Mouse (Mus musculus) mouse trophoblast stem cell (cell line): ENCODE results near the gene Plagl1.
"Not testable (repeated sequence)": the region's sequence is repeated elsewhere in the genome, so short reads cannot be mapped to it uniquely, and the experiment has no call there.

ENCODE experiments used
- in situ Hi-C, 2 experiments: fragments of 300-500 bp; cut with MseI, MboI; formaldehyde crosslinking; loops; 2 replicates in 1 of 2; 3 replicates in 1 of 2; pipeline ENCODE4 v1.15.1; 2025

The Plagl1 gene

DNA sequence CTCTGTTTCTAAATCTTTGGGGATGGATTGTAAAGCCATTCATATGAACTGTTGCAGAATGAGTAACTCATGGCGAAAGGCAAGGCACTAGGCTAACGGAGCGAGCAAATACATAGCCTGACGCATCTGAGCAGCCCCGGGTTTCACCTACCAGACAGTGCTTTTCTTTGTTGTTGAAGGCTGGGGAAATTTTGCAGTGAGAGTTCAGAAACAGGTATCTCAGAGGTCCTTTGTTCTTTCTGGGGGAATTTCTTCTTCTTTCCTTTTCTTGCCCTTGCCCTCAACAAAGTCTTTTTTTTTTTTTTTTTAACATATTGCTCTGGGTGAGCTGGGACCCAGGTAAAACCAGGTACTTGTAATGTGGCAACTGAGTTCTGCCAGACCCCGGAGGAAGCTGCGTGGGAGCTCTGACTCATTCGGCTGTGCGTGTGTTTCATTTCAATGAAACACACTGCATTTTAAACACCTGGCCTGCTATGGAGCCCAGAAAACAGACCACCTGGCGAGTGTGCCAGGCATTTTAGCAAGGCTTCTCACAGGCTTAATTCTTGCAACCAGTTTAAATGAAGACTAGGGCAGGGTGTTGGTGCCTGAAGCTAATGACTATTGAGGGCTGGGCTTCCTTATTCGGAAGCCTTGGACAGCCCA, at the start of gene Plagl1:
Gene Plagl1, plus strand, starts transcription at position 484 of the 648 bp plus-strand sequence.
- in situ Hi-C loops, result no loop called here

DNA sequence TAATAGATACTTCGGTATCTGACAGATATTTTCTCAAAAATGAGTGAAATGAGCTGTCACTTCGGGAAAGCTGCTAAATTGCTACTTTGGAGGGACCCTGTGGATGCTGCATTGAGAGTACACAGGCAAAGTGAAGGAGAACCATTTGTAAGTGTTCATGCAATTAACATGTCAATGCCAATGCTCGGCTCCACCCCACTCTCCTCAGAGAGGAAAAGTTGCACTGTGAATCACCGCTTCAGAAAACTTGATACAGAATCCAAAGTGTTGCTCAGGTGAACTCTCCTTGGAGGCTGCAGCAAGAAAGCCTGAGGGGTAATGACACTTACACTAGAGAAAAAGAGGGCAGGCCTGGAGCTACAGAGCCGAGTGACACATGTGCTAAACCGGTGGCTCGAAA, 46.3 kb upstream of the Plagl1 start:
- in situ Hi-C loops, result no loop called here

DNA sequence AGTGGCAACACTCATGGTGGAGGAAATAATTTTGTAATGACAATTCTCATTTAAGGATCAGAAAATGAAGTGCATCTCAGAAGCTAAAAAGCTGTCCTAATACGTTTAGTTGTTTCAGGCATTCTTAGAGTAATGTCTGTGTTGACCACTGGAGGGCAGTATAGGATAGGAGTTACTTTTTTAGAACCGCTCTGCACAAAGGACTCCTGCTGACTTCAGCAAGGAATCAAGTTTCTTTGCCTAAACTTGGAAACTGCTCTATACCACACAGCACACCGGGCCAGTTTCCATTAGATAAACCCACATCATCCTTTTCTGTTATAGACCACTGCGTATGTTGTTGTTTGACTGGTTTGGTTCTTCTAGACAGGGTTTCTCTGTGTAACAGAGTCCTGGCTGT, 43.7 kb upstream of the Plagl1 start:
- in situ Hi-C loops, result loop anchor here (5.0 kb wide), 1 partner anchor 411 kb away; no protein-coding TSS in a partner anchor

DNA sequence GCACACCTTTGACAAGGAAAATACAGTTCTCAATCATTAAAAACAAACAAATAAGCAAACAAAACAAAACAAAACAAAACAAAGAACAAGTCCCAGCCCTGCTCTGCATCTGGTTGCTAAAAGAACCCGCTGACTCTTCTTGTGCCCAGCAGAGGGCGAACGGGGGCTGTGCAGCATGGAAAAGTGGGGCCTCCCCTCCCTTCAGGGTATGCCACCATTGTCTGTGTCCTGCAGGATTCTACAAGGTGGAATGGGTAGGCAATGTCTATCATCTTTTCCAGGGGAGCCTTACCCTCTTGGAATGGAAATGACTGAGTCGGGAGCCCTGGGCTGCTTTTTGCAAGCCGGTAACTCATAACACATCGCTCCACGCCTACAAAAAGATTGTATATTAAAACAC, 41.8 kb upstream of the Plagl1 start:
- in situ Hi-C loops, result loop anchor here (5.0 kb wide), 1 partner anchor 409 kb away; no protein-coding TSS in a partner anchor

DNA sequence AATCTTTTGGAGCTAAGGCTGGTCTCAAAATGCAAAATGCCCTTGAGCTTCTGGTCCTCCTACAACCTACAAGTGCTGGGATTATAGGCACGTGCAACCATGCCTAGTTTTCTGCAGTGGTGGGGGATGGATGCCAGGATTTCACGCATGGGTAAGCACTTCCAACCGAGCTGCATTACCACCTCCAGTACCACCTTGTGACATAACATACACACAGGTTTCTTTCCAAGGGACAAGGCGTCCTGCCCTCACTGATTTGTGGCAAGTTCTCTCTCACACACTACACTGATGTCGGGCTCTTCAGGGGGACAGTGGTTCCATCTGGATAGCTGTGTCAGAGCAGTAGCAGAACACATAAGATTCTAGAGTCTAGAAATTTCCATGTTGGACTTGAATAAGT, 41.3 kb upstream of the Plagl1 start:
- in situ Hi-C loops, result loop anchor here (5.0 kb wide), 1 partner anchor 408 kb away; no protein-coding TSS in a partner anchor

DNA sequence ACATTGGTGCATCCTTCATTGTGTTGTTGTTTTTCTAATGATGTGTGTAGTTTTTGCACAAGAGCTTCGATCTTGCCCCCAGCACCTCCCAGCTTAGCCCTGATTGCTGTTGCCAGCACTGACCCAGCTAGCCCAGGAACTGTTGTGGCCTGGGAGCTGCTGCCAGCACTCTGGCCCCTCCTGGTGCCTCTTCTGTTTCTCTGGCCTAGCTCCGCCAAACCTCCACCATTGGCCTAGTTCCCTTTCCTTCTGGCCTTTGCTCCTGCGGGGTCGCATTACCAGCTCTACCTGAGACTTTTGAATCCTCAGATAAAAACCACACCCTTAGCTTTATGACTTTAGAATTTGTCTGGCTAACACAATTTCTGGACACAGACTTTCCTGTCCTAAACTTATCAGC, 38.2 kb upstream of the Plagl1 start:
- in situ Hi-C loops, result no loop called here

DNA sequence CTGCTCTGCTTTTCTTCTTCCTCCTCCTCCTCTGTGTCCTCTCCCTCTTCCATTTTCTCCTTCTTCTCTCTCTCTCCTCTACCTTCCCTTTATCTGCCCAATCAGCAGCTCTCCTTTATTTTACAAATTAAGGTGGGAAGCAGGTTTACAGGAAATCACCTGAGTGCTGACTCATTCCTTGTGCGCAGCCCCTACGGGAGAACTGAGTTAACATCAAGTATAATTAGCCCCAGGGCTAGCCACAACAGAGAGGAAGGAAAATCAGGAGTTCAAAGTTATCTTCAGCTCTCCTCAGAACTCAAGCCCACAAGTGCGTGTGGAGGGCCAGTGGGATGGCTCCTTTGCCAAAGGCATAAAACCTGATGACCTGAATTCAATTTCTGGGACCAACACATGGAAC, 36.3 kb upstream of the Plagl1 start:
- in situ Hi-C loops, result not testable (repeated sequence)

DNA sequence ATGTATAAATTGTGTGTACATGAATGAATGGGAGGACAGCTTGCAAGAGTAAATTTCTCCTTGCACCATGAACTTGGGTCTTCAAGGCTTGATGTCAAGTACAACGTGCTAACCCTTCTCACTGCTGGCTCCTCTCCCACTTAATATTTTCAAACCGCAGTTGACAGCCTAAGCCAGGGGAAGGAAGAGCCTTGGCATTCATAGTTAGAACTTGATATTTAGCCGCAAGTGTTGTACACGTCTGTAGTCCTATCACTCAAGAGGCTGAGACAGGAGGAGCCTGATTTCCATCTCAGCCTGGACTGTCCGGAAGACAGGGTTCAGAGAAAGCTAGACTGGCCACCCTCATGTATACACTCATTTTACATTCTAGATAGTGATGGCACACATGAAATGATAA, 32.6 kb upstream of the Plagl1 start:
- in situ Hi-C loops, result no loop called here

DNA sequence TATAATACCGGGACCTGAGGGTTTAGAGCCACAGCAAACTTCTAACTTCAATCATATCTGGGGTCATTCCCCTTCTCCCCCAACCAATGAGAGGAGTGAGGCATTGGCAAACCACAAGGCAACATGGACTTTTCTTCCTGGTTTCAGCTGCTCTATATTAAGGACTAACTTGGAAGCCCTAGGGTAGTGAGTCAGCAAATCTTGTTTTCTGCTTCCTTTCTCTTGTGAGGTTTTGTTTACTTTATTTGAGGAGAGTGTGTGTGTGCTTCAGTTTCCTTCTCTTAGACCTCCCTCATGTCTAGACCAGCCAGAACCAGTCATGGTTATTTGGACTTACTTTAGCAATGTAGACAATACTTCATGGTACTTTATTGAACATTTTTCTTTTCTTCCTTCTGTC, 32.1 kb upstream of the Plagl1 start:
- in situ Hi-C loops, result no loop called here

DNA sequence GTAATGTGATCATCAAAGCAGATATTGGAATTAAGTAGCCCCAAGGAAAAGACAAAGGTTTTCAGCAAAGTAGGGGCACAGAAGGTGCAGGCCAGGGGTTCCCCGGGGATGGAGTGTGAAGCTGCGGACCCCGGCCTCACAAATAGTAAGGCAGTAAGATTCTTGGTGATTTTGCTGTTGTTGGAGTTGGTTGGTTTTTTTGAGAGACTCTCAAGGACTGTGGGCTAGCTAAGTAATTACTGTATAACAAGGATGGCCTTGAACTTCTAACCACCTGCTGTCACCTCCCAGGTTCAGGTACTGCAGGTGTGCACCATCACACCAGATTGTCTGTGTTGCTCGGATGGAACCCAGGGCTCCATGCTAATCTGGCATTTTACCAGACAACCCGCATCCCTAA, 30.9 kb upstream of the Plagl1 start:
- in situ Hi-C loops, result no loop called here

DNA sequence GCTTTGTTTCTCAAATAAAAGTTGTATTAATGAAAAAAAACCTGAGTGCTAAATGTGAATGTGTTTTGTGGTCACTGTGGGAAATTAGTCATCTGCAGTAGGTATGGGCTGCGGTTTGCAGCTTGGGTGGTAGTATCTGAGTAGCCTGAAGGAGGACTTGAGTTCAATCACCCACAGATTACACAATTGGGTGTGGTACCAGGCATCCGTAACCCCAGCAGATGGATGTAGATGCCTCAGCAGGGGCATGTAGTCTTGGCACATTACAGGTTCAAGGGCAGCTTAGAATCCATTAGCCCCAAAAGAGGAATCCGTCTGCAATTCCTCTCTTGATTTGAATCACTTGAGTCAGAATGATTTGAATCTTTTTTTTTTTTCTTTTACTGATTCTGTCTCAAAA, 25.0 kb upstream of the Plagl1 start:
- in situ Hi-C loops, result no loop called here

DNA sequence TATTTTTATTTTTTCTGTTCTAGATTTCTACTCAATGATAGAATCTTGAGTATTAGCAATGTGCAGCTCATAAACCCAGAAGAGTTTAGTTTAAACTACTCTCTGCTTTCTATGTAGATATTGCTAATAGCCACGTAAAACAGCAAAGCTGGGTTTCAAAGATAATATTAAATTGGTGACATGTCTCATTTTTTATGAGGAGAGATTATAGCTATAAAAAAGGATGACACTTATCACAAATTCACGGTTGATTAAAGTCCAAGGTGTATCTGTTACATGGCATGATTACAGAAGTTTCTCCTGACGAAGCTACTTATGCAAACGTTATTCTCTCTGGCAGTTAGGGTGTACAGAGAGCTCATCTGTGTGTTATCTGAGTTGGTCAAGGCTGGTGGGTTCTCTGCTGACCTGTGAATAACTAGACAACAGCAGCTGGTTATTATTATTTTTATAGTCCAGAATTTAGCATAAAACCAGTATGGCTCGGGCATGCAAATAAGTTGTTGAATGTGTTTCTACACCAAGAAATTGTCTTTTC, 20.6 kb upstream of the Plagl1 start:
- in situ Hi-C loops, result no loop called here

DNA sequence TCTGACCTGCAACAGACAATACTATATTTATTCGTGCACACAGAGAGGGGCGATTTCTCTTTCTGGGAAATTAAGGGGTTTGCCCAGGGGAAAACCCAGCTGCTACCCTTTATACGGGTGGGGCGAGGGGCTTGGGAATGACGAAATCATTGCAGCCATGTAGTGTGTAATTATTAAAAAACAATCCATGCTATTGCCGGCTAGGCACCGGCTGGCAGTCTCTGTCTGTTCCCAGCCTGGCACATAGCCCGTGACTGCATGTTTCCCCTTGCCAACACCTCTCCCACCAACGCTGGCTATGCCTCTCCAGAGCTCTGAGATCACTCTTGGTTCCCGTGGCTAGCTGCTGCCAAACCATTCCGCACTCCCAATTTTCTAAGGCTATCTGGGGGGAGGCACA, 15.6 kb upstream of the Plagl1 start:
- in situ Hi-C loops, result no loop called here

DNA sequence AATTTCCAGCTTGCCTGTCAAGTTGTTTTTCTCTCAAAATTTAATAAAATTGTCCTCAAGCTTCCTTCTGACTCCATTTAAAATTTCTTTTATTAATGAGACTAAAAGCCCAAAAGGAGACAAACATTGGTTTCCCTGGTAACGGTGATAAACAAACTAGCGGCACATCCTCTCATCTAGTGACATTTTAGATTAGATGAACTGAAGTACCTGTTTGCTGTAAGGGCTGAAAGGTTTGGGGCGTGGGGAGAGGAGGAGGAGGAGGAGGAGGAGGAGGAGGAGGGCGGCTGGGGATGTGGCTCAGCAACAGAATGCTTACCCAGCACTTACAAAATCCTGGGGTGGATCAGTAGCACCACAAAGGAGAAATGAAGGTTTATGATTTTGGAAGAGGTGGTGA, 12.5 kb upstream of the Plagl1 start:
- in situ Hi-C loops, result no loop called here

DNA sequence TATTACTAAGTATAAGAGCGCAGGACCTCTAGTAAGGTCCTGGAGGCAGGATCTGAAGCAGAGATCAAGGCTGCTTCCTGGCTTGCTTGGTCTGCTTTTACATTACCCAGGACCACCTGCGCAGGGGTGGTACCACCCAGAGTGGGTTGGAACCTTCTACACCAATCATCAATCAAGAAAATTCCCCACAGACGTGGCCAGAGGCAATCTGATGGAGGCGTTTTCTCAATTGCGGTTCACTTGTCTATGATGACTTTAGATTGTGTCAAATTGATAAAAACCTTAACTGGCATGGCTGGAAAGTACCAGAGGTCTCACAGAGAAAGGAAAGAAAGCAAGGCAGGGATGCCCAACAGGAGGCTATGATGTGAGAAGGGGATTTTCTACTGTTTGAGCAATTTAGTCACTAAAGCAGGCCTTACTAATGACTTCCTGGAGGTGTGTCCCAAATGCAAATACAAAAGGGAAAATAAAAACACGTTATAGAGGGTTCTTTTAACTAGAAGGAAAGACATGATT, 3.4 kb upstream of the Plagl1 start:
- in situ Hi-C loops, result no loop called here

DNA sequence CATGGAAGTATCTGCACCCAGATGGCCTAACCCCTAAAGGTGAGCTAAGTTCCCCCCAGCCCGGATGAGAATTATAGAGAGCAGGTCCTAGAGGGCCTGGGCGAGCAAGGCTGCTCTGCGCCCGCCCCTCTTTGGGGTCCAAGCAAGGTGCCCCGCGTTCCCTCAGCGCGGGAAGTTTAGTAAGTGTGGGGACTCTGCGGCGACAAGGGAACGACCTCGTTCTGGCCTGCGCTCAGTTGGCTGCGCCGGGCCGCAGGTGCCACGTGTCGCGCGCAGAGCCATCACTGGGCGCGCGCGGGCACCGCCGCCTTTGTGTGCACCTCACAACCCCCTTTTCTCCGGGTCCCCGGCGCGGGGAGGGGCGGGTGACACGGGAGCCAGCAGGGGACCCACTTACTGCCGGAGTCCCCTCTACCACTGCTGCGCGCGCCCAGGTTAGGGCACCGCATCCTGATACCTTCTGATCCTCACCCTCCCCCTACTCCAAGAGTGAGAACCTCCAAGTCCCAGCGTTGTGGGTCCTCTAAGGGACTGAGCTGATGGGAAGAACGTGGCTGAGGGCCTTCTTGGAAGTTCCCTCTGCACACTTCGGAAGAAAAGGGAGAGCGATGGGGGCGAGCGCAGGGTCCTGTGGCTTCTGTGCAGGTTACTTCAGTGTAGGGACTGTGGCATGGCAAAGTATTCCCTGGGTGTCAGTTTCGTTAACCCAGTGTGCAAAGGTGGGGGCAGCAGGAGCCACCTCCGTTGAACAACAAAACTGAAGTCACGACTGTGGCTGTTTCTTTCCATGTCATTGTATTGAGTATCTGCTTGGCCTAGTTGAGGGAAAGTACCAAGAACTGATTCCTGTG, 742 bp downstream of the Plagl1 start:
- in situ Hi-C loops, result no loop called here

DNA sequence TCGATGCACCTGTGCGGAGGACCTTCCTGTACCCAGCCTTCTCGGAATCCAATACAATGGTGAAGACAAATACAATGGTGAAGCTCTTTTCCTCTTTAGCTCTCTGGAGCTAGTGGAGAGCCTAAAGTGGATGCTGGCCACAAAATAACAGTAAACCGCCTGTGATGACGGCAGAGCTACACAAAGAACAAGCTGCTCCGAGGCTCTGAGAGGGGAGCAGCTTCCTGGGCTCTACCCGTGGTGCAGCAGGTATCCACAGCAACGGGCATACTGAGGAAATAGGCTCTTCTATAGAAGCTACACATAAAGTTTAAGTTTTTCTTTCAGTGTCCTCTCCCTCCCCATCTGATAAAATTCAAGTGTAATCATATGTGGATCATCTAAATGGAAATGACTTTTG, 2.1 kb downstream of the Plagl1 start:
- in situ Hi-C loops, result no loop called here

DNA sequence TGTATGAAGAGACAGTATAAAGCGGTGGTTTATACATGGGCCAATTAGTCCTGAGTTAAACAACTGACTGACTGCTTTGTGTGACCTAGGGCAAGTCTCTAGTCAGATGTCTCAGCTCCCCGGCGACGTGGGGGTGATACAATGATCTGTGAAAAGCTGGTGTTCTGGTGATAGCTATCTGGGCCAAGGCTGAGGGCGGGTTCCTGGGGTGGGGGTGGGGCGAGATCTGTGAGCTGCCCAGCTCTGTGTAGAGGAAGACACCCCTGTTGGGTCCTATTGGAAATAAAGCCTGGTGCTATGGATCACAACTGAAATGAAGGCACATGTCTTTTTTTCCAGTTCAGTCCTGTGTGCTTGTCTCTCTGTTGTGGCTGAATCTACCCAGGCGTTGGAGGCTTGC, 3.2 kb downstream of the Plagl1 start:
- in situ Hi-C loops, result no loop called here

DNA sequence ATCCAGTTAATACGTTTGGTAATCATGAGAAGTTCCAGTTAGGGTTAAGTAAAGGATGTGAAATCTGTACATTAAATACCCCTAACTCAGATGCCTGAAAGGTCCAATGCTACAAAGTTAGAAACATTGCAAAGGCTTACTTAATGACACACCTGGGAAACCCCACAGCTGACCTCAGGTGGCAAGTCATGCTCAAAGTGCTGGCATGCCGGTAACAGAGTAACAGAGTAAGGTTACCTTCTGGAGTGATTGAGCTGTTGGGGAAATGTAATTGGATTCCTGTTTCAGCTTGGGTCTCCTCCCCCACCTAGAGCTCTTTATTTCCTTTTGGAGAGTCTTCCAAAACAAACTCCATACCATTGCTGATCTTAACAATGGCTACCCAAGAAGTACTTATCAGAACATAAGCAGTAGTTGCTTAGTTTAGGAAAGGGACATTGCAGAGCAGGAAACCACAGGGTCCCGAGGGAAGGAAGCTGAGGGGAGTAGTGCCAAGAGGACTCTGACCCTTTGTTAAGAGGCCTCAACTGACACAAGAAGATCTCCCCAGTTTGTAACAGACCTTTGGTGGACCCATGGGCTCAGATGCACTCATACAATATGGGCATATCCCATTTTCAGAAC, 4.9 kb downstream of the Plagl1 start:
- in situ Hi-C loops, result no loop called here

DNA sequence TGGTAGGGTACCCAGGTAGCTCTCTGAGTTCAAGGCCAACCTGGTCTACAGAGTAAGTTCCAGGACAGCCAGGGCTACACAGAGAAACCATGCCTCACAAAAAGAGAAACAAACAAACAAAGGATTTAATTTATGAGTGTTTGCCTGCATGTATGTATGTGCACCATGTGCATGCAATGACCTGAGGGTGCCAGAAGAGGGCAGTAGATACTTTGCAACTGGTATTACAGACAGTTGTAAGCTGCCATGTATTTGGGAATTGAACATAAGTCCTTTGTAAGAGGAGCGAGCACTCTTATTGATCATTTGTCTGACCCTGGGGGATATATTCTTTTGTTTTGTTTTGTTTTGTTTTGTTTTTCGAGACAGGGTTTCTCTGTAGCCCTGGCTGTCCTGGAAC, 10.7 kb downstream of the Plagl1 start:
- in situ Hi-C loops, result no loop called here

DNA sequence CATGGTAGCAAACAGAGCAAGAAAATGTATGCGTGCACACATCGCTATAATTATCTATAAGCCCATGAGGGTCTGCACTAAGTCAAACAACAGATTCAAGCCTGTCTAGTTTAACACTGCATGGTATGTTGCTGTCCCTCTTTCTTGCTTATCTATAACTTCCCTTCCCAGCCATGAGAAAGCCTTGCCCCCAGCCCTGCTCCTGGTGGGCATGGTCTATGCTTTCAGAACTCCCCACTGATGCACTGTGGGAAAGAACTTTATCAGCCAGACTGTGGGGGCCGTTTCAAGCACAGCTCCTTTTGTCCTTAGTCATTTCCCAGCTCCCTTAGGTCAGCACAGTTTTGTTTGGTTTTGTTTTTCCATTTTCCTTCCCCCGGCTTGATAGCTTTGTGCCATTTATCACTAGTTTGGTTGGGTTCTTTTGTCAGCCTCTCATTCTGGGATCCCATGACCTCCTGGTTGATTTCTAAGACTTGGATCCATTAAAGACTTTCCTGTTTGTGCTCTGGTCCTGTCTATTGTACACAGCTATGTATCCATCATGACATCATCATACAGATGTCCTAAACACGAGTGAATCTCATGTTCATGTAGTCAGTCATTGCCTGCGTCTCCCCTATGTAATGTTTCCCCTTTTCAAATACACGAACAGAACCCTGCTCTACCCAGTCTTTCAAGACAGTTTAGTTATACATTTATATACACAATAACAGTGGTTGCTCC, 16.7 kb downstream of the Plagl1 start:
- in situ Hi-C loops, result no loop called here

DNA sequence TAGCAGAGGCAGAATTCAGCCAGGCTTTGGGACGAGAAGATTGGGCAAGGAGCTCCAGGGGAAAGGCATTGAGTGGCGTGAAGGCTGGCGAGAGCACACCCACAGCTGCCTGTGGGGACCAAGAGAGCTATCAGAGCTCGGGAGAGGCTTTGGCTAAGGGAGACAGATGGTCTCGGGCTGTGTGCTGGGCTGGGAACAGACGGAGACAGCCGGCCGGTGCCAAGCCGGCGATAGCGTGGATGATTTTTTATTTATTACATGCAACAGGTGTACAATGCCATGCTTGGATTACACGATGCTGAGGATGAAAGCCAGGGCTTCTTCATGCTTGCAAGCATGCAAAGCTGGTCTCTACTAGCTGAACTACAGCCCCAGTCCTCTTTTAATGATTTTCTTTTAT, 22.2 kb downstream of the Plagl1 start:
- in situ Hi-C loops, result no loop called here
